Mouse (Mus musculus) left cerebral cortex, adult 6 months (tissue): Measurements from ENCODE around the gene Fgfr3. TPM values are rescaled to one million over a fixed set of nuclear protein-coding genes. Genes with fewer than 3 reads are reported as not detected.

Source experiments
- long read RNA-seq, 2 experiments: library from polyadenylated mRNA; unstranded; transcript quantifications; one replicate each; pipeline ENCODE4 v2.0.0; 2019 to 2020
- polyA plus RNA-seq: library from polyadenylated mRNA; unstranded; fragments of <200 nt; fragmentation: Nextera tagmentation; gene quantifications from 2 replicates; pipeline ENCODE4 v1.2.3, GENCODE M21; 2021

Gene Fgfr3
- 51.0 and 65.2 TPM in 2 replicates for polyA plus RNA-seq
- long read RNA-seq, experiment 1, full-length matches to known transcripts: 11 of 29 reads
- long read RNA-seq, experiment 1, partial matches to known transcripts: 10 of 29 reads
- long read RNA-seq, experiment 1, other reads (novel, unspliced or antisense): 8 of 29 reads
- long read RNA-seq, experiment 2, full-length matches to known transcripts: 1 of 19 reads
- long read RNA-seq, experiment 2, partial matches to known transcripts: 16 of 19 reads
- long read RNA-seq, experiment 2, other reads (novel, unspliced or antisense): 2 of 19 reads

GRCm38 (mm10) chr5:33721541-33722265 lies at the start of gene Fgfr3:
Gene Fgfr3, plus strand, starts transcription at chr5:33721674.

GRCm38 (mm10) chr5:33782345-33782998 lies 61.0 kb downstream of the Fgfr3 start, which contains the start of gene Letm1:
Gene Letm1, minus strand, starts transcription at chr5:33782817.

Other genes starting within 250 kb of the Fgfr3 start
- gene Fam53a, start 92.0 kb upstream of the Fgfr3 start, polyA plus RNA-seq: 30.7 and 33.6 TPM in 2 replicates
- 0.61 and 0.63 TPM in 2 replicates for gene Gm9903, start 91.7 kb upstream of the Fgfr3 start, polyA plus RNA-seq
- 27.1 and 34.4 TPM in 2 replicates for gene Slbp, start 69.1 kb upstream of the Fgfr3 start, polyA plus RNA-seq
- 3.2 and 3.3 TPM in 2 replicates for gene Tacc3, start 63.5 kb upstream of the Fgfr3 start, polyA plus RNA-seq
- 31.4 and 35.5 TPM in 2 replicates for gene Tmem129, start 63.3 kb upstream of the Fgfr3 start, polyA plus RNA-seq
- gene Letm1, start 61.1 kb downstream of the Fgfr3 start, polyA plus RNA-seq: 66.7 and 73.1 TPM in 2 replicates
- gene Nsd2, start 99.1 kb downstream of the Fgfr3 start, polyA plus RNA-seq: 7.8 and 17.3 TPM in 2 replicates
- gene Nelfa, start 214.7 kb downstream of the Fgfr3 start, polyA plus RNA-seq: 16.1 and 19.6 TPM in 2 replicates